Mouse (Mus musculus) erythroblast, embryonic 14.5 days (primary cell): ENCODE results near the gene Orm3.

Experiments used
- GATA1 ChIP-seq: IDR thresholded peaks from 2 replicates; pipeline ENCODE4 v1.6.1; 2012; ENCODE audit warnings: low read length, inconsistent platforms, mixed read lengths
- TAL1 ChIP-seq: IDR thresholded peaks from 3 replicates; pipeline ENCODE4 v1.6.1; 2012; ENCODE audit warnings: low read length, inconsistent platforms, mixed read lengths

- TF ChIP-seq GATA1 (no peak), TAL1 (no peak)
These were observed 1.1 kb downstream of the Orm3 start for GRCm38 (mm10) chr4:63356981-63357570.
